Mouse (Mus musculus) gastrocnemius, postnatal 36 days (tissue): Measurements from ENCODE around the gene Apoc3. TPM values are rescaled to one million over a fixed set of nuclear protein-coding genes. Genes with fewer than 3 reads are reported as not detected.

Experiments used
- DNase-seq, 2 experiments: peaks; one replicate each; pipeline ENCODE4 v3.0.0; 2022
- intact Hi-C: fragments of 180-260 bp; cut with DNase I; formaldehyde crosslinking; loops from one replicate; pipeline ENCODE4 v1.15.1; 2025
- total RNA-seq, 2 experiments: library from RNA; stranded (reverse); gene quantifications; 2 replicates each; pipeline ENCODE4 v1.2.3; 2021

Gene Apoc3
- total RNA-seq, 2 experiments from 2014 or later: 0.44 to 0.89 TPM

DNA sequence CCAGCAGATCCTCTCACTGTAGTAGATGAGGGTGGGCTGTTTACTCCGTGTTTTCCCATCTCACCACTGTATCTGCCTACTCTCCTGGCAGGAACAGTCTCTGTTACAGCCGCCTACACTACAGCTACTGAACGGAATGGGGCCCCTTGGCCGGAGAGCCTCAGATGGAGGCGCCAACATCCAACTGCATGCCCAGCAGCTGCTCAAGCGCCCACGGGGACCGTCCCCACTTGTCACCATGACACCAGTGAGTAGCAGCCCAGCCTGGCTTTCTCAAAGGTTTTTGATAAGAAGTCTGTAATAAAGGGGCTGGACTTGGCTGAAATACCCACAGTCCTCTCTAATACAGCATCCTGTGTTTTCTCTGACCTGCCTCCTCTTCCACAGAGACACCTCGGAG lies 37.0 kb downstream of the Apoc3 start:
- intact Hi-C loops: no loop called here
- no peak for DNase-seq

DNA sequence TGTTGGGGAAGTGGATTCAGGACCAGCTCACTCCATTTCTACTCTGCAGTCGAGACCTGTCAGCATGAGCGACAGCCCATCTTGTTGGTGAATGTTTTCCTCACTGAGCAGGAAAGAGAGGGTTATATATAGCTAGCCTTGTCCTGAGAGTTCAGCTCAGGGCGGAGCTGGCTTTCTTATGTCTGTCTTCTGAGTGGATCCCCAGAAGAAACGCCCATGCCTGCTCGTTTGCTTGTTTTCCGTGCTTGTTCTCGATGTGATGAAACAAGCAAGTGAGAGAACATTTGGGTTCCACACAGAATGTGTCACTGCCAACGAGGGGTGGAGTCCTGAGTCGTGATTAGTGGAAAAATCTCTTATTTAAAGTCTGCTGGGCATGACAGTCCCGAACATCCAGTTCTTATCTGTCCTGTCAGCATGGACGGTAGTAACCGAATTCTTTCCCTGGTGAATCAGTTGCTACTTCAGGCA lies 38.7 kb downstream of the Apoc3 start:
- no peak for DNase-seq
- intact Hi-C loops: no loop called here

DNA sequence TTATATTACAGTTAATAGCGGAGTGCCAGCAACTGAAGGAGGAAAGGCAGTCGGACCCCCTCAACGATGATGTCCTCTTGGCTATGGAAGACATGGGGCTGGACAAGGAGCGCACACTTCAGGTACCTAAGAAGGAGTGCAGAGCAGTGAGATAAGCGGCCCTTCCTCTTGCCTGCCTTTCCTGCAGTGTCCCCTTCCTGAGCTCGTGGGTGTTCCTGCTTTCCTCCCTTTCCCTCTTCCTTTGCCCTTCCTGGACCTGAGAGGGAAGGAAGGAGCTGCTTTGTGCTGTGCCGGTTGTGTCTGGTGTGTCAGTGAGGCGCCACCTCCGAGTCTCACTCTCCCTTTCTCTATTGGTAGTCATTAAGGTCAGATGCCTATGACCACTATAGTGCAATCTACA lies 40.6 kb downstream of the Apoc3 start:
- DNase-seq: no peak
- intact Hi-C loops: loop anchor here (2.0 kb wide), 1 partner anchor 190 kb away; no protein-coding TSS in a partner anchor

DNA sequence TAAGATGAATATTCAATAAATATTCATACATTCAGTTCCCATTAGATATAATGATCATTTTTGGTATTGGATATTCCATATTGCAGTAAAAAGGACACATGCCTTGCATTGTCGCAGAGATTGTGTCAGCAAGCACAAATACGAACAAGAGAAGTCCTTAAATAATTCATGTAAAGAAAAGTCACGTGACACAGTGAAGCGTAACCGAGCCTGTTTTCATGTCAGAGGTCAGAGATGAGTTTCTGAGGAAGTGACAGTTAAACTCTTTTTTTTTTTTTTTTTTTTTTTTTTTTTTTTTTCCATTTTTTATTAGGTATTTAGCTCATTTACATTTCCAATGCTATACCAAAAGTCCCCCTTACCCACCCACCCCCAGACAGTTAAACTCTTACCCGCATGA lies 42.8 kb downstream of the Apoc3 start:
- intact Hi-C loops: no loop called here
- DNase-seq: no peak

DNA sequence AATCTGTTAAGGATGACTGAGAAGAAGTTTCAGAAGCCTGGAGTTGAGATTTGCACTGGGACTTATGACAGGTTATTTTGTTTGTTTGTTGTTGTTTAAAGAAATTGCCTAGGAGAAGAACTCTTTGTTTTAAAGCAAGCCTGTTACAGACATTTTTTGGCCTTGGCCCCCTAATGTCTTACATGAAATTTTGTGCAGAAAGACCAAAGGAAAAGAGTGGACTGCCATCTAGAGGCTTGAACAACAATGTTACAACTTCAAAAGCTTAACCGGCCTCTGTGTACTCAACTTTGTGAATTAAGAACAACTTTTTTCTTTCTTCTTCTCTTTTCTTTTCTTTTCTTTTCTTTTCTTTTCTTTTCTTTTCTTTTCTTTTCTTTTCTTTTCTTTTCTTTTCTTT lies 43.8 kb downstream of the Apoc3 start:
- intact Hi-C loops: no loop called here
- DNase-seq: no peak

DNA sequence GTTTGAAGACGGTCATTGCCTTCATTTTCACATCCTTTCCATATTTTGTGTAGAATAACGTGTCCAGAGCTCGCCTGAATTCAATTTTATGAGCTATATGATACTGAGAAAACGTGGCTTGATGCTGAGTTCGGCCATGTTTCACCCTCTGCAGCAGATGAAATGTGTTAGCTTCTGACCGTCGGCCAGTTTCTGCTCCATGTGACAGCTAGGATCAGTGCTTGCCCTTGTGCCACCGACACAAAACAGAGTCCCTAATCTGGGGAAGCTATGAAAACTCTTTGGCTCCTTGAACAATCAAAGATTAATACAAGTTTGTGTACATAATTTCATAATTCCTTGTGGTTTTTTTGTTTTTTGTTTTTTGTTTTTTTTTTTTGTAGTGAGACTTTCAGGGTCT lies 44.2 kb downstream of the Apoc3 start:
- DNase-seq: no peak
- intact Hi-C loops: no loop called here

DNA sequence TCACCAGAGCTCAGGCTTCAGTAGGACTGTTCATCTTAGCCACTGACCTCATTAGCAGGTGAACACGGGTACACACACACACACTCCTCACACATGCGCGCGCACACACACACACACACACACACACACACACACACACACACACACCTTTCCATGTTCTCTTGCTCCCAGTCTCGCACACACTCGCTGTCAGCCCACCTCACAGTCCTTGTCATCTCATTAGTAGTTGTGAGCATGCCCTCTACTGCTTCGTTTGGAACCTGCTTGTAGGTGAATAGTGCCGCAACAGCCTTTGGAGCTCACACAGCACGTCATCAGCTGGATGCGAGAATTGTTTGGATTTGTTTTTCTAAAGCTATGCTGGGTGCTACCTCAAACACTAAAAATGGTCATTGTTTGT lies 46.1 kb downstream of the Apoc3 start:
- intact Hi-C loops: no loop called here
- no peak for DNase-seq

DNA sequence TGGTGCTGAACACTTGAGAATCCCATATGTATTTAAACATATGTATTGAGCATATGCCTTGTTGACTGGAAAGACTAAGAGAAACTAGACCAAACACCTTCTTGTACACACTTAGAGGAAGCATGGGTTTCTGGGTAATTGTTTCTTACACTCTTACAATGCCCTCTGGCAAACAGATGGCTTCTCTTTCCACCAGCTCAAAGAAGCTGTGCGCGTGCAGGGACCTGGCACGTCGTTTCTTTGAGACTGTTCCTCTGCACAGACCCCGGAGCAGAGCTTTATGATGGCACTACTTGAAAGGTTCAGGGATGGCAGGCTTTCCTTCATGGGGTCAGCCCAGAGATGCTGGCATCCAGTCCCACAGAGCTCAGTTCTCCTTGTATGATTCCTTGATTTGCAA lies 46.5 kb downstream of the Apoc3 start:
- intact Hi-C loops: no loop called here
- no peak for DNase-seq

DNA sequence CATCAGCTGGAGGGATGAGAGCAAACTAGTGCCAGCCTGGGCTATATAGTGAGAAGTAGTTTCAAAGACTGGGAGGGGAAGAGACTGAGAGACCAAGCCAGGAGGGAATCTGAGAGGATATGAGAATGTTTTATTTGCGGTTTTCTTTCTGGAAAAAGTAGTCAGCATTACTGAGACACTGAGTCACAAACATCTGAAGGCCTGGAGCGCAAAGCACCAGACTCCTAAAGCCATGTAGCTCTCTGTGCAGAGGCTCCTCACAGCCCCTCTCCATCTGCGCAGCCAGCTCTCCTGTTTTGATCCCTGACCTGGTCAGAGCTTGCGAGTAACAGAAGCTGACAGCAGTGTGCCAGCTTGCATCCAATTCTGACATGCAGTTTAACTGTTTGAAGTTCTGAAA lies 47.1 kb downstream of the Apoc3 start:
- DNase-seq: no peak
- intact Hi-C loops: no loop called here

DNA sequence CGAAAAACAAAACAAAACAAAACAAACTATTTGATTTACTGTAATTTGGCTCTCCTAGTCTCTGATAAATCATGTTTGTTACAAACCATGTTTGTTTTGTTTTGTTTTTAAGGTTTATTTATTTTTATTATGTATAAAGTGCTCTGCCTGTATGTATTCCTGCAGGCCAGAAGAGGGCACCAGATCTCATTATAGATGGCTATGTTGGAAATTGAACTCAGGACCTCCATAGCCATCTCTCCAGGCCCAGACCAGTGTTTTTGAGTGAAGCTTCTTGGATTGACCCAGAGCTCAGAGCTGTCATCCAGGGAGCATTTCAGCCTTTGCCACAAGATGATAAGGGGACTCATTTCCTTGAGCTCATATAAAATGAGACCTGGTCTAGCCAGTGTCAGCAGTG lies 49.0 kb downstream of the Apoc3 start:
- intact Hi-C loops: no loop called here
- no peak for DNase-seq

DNA sequence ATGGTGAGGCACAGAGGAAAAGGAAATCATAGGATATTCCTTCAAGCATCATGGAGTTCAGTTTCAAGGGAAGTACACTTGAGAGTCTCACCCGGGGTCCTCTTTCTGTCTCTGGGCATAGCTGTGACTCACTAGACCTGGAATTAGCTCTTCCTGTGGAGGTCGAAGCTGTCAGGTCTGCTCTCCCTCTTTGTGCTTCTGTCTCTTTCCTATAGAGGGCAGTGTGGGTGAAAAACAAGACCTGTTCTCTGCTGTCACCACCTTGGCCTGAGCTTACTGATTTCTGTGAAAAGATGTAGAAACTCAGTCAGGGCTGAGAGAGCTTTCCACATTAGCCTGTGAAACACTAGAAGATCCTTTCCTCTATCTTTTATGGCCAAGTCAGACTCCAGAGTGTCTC lies 50.2 kb downstream of the Apoc3 start:
- intact Hi-C loops: no loop called here
- no peak for DNase-seq

DNA sequence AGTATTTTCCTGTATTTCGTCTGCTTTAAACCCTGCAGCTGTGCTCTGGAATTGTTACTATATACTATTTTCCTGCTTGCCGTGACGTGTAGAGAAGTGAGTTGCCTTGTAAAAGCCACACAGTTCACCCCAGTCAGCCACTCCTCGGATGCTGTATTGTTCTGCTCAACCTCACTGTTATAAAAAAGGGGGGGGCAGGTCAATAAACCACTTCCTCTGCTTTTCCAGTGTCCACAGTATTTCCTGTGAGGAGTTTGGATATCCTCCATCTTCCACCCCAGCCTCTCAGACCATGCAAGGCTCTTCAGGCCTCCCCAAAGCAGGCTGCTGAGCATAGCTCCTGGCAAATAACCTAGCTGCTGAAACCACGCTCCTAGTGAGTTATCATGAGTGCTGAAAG lies 50.9 kb downstream of the Apoc3 start:
- no peak for DNase-seq
- intact Hi-C loops: no loop called here

Other genes with a start within 250 kb of the Apoc3 start
- 10 to 100 TPM; 24.7 to 26.8 TPM for gene Pafah1b2, start 222.9 kb downstream of the Apoc3 start, total RNA-seq
- 10 to 100 TPM; 28.6 to 43.1 TPM for gene Sik3, start 222.8 kb downstream of the Apoc3 start, total RNA-seq
- under 1 TPM in 1 of 2 experiments, not detected in 1; 0.69 TPM for gene Apoa1, start 7.1 kb downstream of the Apoc3 start, total RNA-seq
- not detected for gene Apoa4, start 5.1 kb upstream of the Apoc3 start, total RNA-seq
- gene Apoa5, start 33.0 kb upstream of the Apoc3 start, total RNA-seq: under 1 TPM in 1 of 2 experiments, not detected in 1; 0.18 TPM
- 10 to 100 TPM; 21.1 to 28.3 TPM for gene Zpr1, start 37.4 kb upstream of the Apoc3 start, total RNA-seq
- 1 to 10 TPM; 7.1 to 8.6 TPM for gene Bud13, start 47.4 kb upstream of the Apoc3 start, total RNA-seq
- gene 4931429L15Rik, start 84.3 kb upstream of the Apoc3 start, total RNA-seq: not detected